Mouse (Mus musculus) layer of hippocampus, adult 11-12 months (tissue): ENCODE measurements at regions not wholly inside any gene's neighbourhood (a gene's known extent, or its start where the extent isn't known, plus 50 kb on each side); places are given as distances from the start of the nearest gene placed in this dataset.

ENCODE experiments used
- DNase-seq: peaks from one replicate; pipeline ENCODE4 v3.0.0; 2022; ENCODE audit warnings: low spot score

GRCm38 (mm10) chr14:105426597-105427334, 168.4 kb downstream of the Ndfip2 start:
- no peak for DNase-seq

- no peak for DNase-seq
Observed at GRCm38 (mm10) chr14:105417967-105418366, 159.6 kb downstream of the Ndfip2 start.

DNA sequence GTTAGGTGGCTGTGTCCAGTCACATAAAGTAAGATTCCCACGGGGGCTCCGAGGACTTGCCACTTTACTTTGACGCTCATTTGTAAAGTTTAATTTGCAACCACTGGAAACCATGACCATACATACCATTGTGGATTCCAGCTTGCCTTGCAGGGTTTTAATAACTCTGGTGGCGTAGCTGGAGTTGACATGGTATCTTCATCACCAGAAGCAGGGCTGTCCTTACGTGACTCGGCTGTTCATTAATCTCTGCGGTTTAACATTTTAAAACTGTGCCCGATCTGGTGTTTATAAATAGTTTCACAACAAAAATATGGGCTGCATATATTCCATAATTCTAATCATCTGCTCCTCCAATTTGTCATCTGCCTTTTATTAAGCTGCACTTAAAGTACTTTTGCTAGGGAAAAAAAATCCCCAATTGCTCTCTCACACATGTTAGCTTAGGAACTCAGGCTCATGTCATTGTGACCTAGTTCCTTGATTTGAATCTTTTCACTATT, 159.1 kb downstream of the Ndfip2 start:
- DNase-seq = no peak

- DNase-seq = no peak
Observed at GRCm38 (mm10) chr14:105416964-105417363, 158.6 kb downstream of the Ndfip2 start.

DNA sequence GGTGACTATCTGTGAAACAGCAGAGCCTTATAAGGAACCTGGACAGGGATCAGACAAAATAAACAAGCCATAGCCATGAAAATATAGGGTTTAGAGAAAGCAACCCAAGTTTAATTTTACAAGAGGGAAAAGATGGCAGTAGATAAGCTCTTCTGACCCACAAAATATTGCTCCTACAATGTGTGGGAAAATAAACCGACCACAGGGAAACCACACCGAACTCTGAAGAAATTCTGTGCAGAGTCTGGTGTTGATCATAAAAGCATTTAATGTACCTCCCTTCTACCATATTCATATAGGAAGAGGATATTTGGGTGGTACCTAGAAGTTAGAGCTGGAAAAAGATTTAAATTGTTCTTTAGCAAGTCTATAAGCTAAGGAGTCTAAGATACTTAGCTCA, 146.3 kb downstream of the Ndfip2 start:
- DNase-seq = no peak

- DNase-seq = no peak
Observed at GRCm38 (mm10) chr14:105404241-105404640, 145.9 kb downstream of the Ndfip2 start.

GRCm38 (mm10) chr14:105403256-105403655, 144.9 kb downstream of the Ndfip2 start:
- no peak for DNase-seq

DNA sequence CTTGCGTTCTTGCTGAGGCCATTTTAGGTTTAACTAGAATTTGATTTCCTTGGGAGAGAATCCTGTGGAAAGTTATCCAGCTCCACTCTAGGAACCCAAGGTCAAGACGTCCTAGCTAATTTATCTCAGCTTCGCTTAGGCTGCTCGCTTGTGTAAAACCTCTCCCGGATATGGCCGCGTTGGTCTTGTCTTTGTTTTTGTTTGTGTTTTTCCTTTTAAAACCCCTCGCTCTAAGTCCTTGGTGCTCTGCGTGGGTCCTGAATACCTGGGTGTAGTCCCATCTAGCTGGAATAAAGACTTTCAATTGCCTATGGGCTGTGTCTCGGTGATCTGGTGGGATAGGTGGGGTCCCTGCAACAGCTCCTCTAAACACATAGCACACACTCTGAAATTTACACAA, 144.2 kb downstream of the Ndfip2 start:
- no peak for DNase-seq

DNA sequence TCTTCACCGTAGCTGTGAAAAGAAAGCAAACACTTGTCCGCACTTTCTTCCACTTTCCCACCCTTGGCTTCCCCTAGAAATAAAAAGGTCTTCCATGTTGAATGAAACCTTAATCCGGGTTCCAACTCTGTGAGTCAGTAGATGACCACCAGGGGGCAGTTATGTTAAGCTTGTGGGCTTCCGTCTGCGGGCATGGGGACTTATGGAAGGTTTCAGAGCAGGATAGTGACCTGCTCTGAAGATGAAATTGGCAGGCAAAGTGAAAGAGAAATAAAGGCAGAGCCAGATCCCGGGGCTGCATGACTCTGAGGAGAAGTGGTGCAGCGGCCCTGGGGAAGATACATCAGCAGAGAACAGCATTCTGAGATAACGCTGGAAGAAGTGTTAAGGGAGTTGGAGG, 139.1 kb downstream of the Ndfip2 start:
- peak; percentile 88 for DNase-seq

DNA sequence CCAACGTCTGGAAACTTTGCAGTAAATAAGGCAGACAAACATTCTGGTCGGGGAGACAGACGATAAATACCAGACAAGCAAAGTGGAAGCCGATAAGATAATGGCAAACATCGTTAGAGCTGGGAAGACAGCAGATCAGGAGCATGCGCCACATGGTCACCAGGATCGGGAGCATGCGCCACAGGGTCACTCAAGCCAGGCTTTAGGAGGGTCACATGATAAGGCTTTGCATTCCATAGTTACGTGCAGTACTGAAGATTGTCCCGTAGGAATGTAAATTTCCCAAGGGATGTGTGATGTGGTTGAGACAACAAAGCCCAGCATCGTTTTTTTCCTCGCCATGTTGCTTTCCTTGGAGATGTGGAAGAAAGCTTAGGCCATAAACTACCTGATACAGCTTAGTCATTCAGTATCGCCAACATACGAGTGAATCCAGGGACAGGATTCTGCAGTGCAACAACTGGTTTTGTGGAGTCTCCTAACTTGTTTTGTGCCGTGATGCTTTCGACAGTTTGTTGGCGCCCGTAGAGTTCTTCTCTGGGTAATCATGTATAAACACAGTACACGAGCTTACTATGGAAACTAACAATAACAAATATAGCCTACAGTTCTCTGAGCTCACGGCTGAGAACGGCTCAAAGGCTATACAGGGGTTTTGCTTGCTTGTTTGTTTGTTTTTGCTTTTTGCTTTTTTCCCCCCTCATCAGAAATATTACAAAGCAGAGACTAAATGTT, 133.9 kb downstream of the Ndfip2 start:
- no peak for DNase-seq

- DNase-seq = no peak
Observed at GRCm38 (mm10) chr14:105391430-105391829, 133.1 kb downstream of the Ndfip2 start.

DNA sequence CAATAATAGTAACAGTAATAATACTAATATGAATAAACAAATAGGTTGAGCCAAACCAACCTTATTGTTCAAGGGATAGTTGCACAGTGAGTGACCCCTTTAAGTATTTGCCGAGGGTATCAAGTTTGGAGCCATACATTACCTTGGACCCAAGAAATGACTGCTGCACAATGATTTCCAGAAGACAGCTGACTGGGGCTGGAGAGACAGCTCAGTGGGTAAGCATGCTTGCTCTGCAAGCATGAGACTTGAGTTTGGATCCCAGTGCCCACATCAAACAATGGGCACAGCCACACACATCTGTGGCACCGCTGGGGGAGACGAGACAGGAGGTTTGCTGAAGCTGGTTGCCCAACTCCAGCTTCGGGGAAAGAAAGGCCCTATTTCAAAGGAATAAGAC, 126.7 kb downstream of the Ndfip2 start:
- DNase-seq = no peak

- no peak for DNase-seq
Observed at GRCm38 (mm10) chr14:105383382-105383781, 125.0 kb downstream of the Ndfip2 start.

- no peak for DNase-seq
Observed at GRCm38 (mm10) chr14:105380101-105380500, 121.7 kb downstream of the Ndfip2 start.

GRCm38 (mm10) chr14:105377770-105378169, 119.4 kb downstream of the Ndfip2 start:
- no peak for DNase-seq

DNA sequence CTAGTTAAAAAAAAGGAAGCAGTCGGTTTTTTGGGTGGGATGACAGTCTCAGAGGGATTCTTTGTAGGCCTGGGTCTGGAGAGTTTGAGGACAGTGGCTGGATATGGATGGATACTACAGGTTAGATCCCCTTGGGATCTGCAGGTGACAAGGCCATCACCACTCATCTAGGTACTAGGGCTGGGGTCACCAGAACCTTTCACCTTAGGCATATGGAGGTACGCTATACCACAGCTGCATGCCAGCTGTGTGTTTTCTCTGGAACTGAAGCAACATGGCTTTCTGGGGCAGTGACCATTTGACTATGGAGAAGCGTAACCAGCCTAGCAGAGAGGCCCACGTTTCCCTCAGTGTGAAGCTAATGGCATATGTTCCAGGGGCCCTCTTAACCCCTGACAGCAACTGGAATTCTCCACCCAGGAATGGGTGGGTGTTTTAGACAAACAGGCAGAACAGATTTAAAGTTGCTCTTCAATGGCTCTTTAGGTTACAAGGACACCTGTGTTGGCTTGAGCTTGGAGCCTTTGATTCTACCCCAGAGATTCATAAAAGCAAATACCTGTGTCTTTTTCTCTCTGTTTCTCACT, 118.8 kb downstream of the Ndfip2 start:
- DNase-seq = no peak

DNA sequence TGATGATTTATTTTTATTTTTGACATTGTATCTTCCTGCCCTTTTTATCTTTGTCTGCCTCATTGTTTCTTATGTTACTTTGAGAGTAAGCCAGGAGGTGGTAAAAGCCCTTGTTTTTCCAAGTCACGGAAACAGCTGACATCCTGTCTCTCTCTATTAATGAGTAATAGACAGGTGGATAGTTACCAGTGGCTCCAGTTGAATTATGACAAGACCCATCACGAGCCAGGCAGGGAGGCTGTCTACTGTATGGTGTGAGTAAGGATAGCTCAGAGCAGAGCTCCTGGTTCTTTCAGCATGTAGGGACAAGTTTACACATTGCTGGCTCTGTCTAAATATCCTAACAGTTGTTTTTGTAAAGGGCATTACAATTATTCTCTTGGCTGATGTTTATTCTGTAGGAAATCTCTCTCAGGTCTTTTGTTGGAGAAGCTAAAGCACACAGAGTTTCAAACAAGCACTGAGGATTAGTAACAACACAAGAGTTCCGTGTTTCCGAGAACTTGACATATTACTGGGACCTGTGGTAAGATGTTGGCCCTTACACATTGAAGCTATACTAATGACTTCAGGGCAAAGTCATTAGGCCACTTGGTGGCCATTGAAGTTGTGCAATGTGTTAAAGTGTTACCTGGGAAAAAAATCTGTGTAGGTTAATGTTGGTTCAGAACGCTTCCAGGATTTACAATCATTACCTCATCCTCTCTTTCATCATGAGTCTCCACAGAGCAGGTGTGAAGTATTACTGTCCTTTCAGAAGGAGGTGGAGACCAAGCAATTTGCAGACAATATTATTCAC, 111.5 kb downstream of the Ndfip2 start:
- DNase-seq = no peak

GRCm38 (mm10) chr14:105360530-105360929, 102.2 kb downstream of the Ndfip2 start:
- DNase-seq = no peak

GRCm38 (mm10) chr14:105359829-105360228, 101.5 kb downstream of the Ndfip2 start:
- no peak for DNase-seq
